Mouse (Mus musculus) hindbrain, embryonic 14.5 days (tissue): ENCODE measurements around the gene Dennd1a. TPM values are rescaled to one million over a fixed set of nuclear protein-coding genes. Genes with fewer than 3 reads are reported as not detected.

Experiments used
- ATAC-seq: fragments of 200-750 bp; cut with Nextera tagmentation; 2 replicates; pipeline ENCODE4 v1.8.0; 2017; ENCODE audit warnings: moderate number of reproducible peaks, mild to moderate bottlenecking, moderate TSS enrichment, moderate library complexity; ENCODE audit not compliant: low FRiP score
- DNase-seq: peaks from one replicate; pipeline ENCODE4 v3.0.0-alpha.2; 2015; ENCODE audit warnings: low spot score
- H3K27ac ChIP-seq: fragments of 300-500 bp; sonication (generic); 2 replicates; pipeline ENCODE4 v1.5.1; 2014; ENCODE audit warnings: mild to moderate bottlenecking, moderate library complexity
- H3K27me3 ChIP-seq: fragments of 300-500 bp; sonication (generic); 2 replicates; pipeline ENCODE4 v1.6.1; 2014; ENCODE audit warnings: mild to moderate bottlenecking, low read length, mixed read lengths; ENCODE audit not compliant: control insufficient read depth, insufficient read depth
- H3K36me3 ChIP-seq: fragments of 300-500 bp; sonication (generic); replicated peaks from 2 replicates; pipeline ENCODE4 v1.6.1; 2014; ENCODE audit not compliant: control insufficient read depth, insufficient read depth
- H3K4me1 ChIP-seq: fragments of 300-500 bp; sonication (generic); replicated peaks from 2 replicates; pipeline ENCODE4 v1.6.1; 2014; ENCODE audit warnings: antibody characterized with exemption, low read length, mixed read lengths; ENCODE audit not compliant: control insufficient read depth, insufficient read depth
- H3K4me2 ChIP-seq: fragments of 300-500 bp; sonication (generic); replicated peaks from 2 replicates; pipeline ENCODE4 v1.6.1; 2014; ENCODE audit warnings: mild to moderate bottlenecking, moderate library complexity
- H3K4me3 ChIP-seq: fragments of 300-500 bp; sonication (generic); replicated peaks from 2 replicates; pipeline ENCODE4 v1.5.1; 2014; ENCODE audit warnings: mild to moderate bottlenecking, low read length
- H3K9ac ChIP-seq: fragments of 300-500 bp; sonication (generic); 2 replicates; pipeline ENCODE4 v1.6.1; 2014
- H3K9me3 ChIP-seq: fragments of 300-500 bp; sonication (generic); 2 replicates; pipeline ENCODE4 v1.6.1; 2016; ENCODE audit warnings: low read length; ENCODE audit not compliant: control insufficient read depth
- WGBS: fragments of 180-500 bp; shearing (Covaris S2); extraction: QIAGEN DNeasy Blood & Tissue Kit; methylation state at CpG from one replicate; pipeline ENCODE4 v1.1.7; 2014; 5-methylcytosine and 5-hydroxymethylcytosine counted together
- polyA plus RNA-seq: library from polyadenylated mRNA; unstranded; fragments of >200 nt; fragmentation: Nextera tagmentation; extraction: Ambion mirVana; gene quantifications from 2 replicates; pipeline ENCODE4 v1.2.1, GENCODE M21; 2014

The Dennd1a gene
- polyA plus RNA-seq, 1 experiment from 2014 or later = 16.7 TPM

- no peak overlapping the region for H3K9ac ChIP-seq
- no peak overlapping the region for H3K4me3 ChIP-seq
- ATAC-seq = no peak
- H3K4me2 ChIP-seq = no peak overlapping the region
- H3K27me3 ChIP-seq = no peaks in the 10 kb centered on the region
- H3K36me3 ChIP-seq = no peaks in the 10 kb centered on the region; the same call in 1 of the 2 replicates
- H3K27ac ChIP-seq = no peak overlapping the region
- H3K4me1 ChIP-seq = no peaks in the 10 kb centered on the region
- DNase-seq = no peak
- 63% methylated on average over 5 of the region's 5 CpGs for WGBS
- no peaks in the 10 kb centered on the region for H3K9me3 ChIP-seq
These were observed 161.4 kb downstream of the Dennd1a start for GRCm38 (mm10) chr2:38125671-38126382.

- H3K27ac ChIP-seq = no peak overlapping the region
- 100% methylated on average over 1 of the region's 1 CpGs for WGBS
- no peak overlapping the region for H3K4me2 ChIP-seq
- H3K27me3 ChIP-seq = no peaks in the 10 kb centered on the region
- ATAC-seq (no peak), DNase-seq (no peak)
- no peaks in the 10 kb centered on the region for H3K4me1 ChIP-seq
- no peak overlapping the region for H3K9ac ChIP-seq
- no peaks in the 10 kb centered on the region for H3K9me3 ChIP-seq
- no peaks in the 10 kb centered on the region; the same call in 1 of the 2 replicates for H3K36me3 ChIP-seq
- no peak overlapping the region for H3K4me3 ChIP-seq
These were observed 162.5 kb downstream of the Dennd1a start for GRCm38 (mm10) chr2:38124727-38125126.

GRCm38 (mm10) chr2:38115000-38115399 is 172.2 kb downstream of the Dennd1a start:
- Histone ChIP-seq H3K4me3 (no peak overlapping the region), H3K27ac (no peak overlapping the region), H3K36me3 (no peaks in the 10 kb centered on the region), H3K4me2 (no peak overlapping the region), H3K9me3 (no peaks in the 10 kb centered on the region), H3K9ac (no peak overlapping the region), H3K4me1 (no peaks in the 10 kb centered on the region), H3K27me3 (no peaks in the 10 kb centered on the region)
- no peak for ATAC-seq
- DNase-seq = no peak
- WGBS = 84% methylated on average over 2 of the region's 2 CpGs

GRCm38 (mm10) chr2:38111655-38112351 is 175.4 kb downstream of the Dennd1a start:
- no peaks in the 10 kb centered on the region for H3K4me1 ChIP-seq
- 65% methylated on average over 5 of the region's 5 CpGs for WGBS
- ATAC-seq (peak; percentile 53; the same call in 1 of the 2 replicates), DNase-seq (peak; percentile 46)
- H3K9ac ChIP-seq = no peak overlapping the region
- no peaks in the 10 kb centered on the region for H3K9me3 ChIP-seq
- H3K4me3 ChIP-seq = no peak overlapping the region
- no peaks in the 10 kb centered on the region for H3K36me3 ChIP-seq
- no peak overlapping the region for H3K27ac ChIP-seq
- H3K27me3 ChIP-seq = no peaks in the 10 kb centered on the region
- H3K4me2 ChIP-seq = no peak overlapping the region

- WGBS = 72% methylated on average over 2 of the region's 2 CpGs
- H3K27me3 ChIP-seq = no peaks in the 10 kb centered on the region
- H3K36me3 ChIP-seq = no peaks in the 10 kb centered on the region
- H3K4me1 ChIP-seq = no peaks in the 10 kb centered on the region
- H3K27ac ChIP-seq = no peak overlapping the region
- H3K4me3 ChIP-seq = no peak overlapping the region
- no peak overlapping the region for H3K4me2 ChIP-seq
- H3K9me3 ChIP-seq = no peaks in the 10 kb centered on the region
- no peak for ATAC-seq
- no peak overlapping the region for H3K9ac ChIP-seq
- no peak for DNase-seq
These were observed 178.6 kb downstream of the Dennd1a start for GRCm38 (mm10) chr2:38108586-38108985.

GRCm38 (mm10) chr2:38102674-38103073 is 184.5 kb downstream of the Dennd1a start:
- Histone ChIP-seq H3K27ac (no peak overlapping the region), H3K4me3 (no peak overlapping the region), H3K36me3 (no peaks in the 10 kb centered on the region), H3K9ac (no peak overlapping the region), H3K9me3 (no peaks in the 10 kb centered on the region), H3K4me1 (peaks cover 14% of the 10 kb centered on the region), H3K27me3 (no peaks in the 10 kb centered on the region), H3K4me2 (no peak overlapping the region)
- WGBS = 98% methylated on average over 1 of the region's 1 CpGs
- DNase-seq (no peak), ATAC-seq (no peak)

GRCm38 (mm10) chr2:38100289-38100688 is 186.9 kb downstream of the Dennd1a start:
- no peak for ATAC-seq
- no peaks in the 10 kb centered on the region for H3K9me3 ChIP-seq
- no peak for DNase-seq
- H3K4me1 ChIP-seq = peaks cover 22% of the 10 kb centered on the region
- no peak overlapping the region for H3K4me2 ChIP-seq
- 17% methylated on average over 7 of the region's 7 CpGs for WGBS
- no peak overlapping the region for H3K9ac ChIP-seq
- no peak overlapping the region for H3K27ac ChIP-seq
- no peaks in the 10 kb centered on the region for H3K36me3 ChIP-seq
- no peak overlapping the region for H3K4me3 ChIP-seq
- no peaks in the 10 kb centered on the region for H3K27me3 ChIP-seq

GRCm38 (mm10) chr2:38099120-38099773 is 187.9 kb downstream of the Dennd1a start:
- H3K9ac ChIP-seq = no peak overlapping the region
- 63% methylated on average over 4 of the region's 4 CpGs for WGBS
- no peak for ATAC-seq

GRCm38 (mm10) chr2:38097469-38097868 is 189.7 kb downstream of the Dennd1a start:
- DNase-seq (no peak), ATAC-seq (no peak)
- Histone ChIP-seq H3K36me3 (no peaks in the 10 kb centered on the region), H3K4me2 (no peak overlapping the region), H3K27me3 (no peaks in the 10 kb centered on the region), H3K27ac (no peak overlapping the region), H3K4me3 (no peak overlapping the region), H3K4me1 (peaks cover 32% of the 10 kb centered on the region), H3K9me3 (no peaks in the 10 kb centered on the region), H3K9ac (no peak overlapping the region)
- 33% methylated on average over 3 of the region's 3 CpGs for WGBS

More at GRCm38 (mm10) chr2:38099120-38099773, 187.9 kb downstream of the Dennd1a start:
- no peak overlapping the region for H3K27ac ChIP-seq
- H3K9me3 ChIP-seq = no peaks in the 10 kb centered on the region
- H3K36me3 ChIP-seq = no peaks in the 10 kb centered on the region
- H3K4me1 ChIP-seq = peaks cover 29% of the 10 kb centered on the region
- H3K4me2 ChIP-seq = no peak overlapping the region
- no peaks in the 10 kb centered on the region for H3K27me3 ChIP-seq
- no peak for DNase-seq
- no peak overlapping the region for H3K4me3 ChIP-seq
